9 mouse cellular contexts compared by ENCODE assay signal in genomic region chr10:62192701-62193157, GRCm38 (mm10). TPM values are rescaled to one million over a fixed set of nuclear protein-coding genes. Genes with fewer than 3 reads are reported as not detected.
DNase-seq lines count a peak whose midpoint lies in the region; ATAC-seq lines count a peak whose summit lies in the region.
"Had no signal": no experiment of that assay in that cellular context is flagged by ENCODE, and none has a peak within 500 bp of the region (broad histone marks: within the 10 kb centered on the region; RNA-seq: fewer than 3 reads in every experiment).

No protein-coding gene starts in this region.

- no peak overlapping the region for H3K4me2 ChIP-seq in forebrain, embryonic 13.5 days

- peaks cover 29% of the 10 kb centered on the region for H3K4me1 ChIP-seq in forebrain, embryonic 13.5 days
- H3K4me1 ChIP-seq in forebrain, embryonic 10.5 days: peaks cover 21% of the 10 kb centered on the region

- H3K27me3 ChIP-seq in forebrain, embryonic 13.5 days: no peaks in the 10 kb centered on the region
- H3K27me3 ChIP-seq in forebrain, embryonic 10.5 days (ENCODE audit: poor library complexity, severe bottlenecking): no peaks in the 10 kb centered on the region

- DNase-seq in forebrain, embryonic 10.5 days (ENCODE audit: extremely low spot score, low spot score): no peak
- peak; percentile 58 for DNase-seq in ovary, postnatal 36 days (ENCODE audit: low spot score)
- DNase-seq in ovary, postnatal 10 days (ENCODE audit: low spot score): no peak
- DNase-seq in frontal cortex, postnatal 36 days (ENCODE audit: low spot score in 2 of 2): peak; percentile 53 to 58
- DNase-seq in layer of hippocampus, adult 9-10 months (ENCODE audit: low spot score): peak; percentile 67
- DNase-seq in telencephalon, adult 2 months (ENCODE audit: low read depth, low spot score): peak; percentile 69
- DNase-seq in thymus, postnatal 0 days (ENCODE audit: low spot score): no peak

- peak; percentile 29 for ATAC-seq in forebrain, embryonic 13.5 days

- no peak overlapping the region for H3K9ac ChIP-seq in forebrain, embryonic 13.5 days

- no peaks in the 10 kb centered on the region for H3K36me3 ChIP-seq in forebrain, embryonic 13.5 days (ENCODE audit: poor library complexity, severe bottlenecking)
- H3K36me3 ChIP-seq in forebrain, embryonic 10.5 days (replicated peaks): no peaks in the 10 kb centered on the region

- no peaks in the 10 kb centered on the region for H3K9me3 ChIP-seq in forebrain, embryonic 13.5 days (replicated peaks)
- no peaks in the 10 kb centered on the region for H3K9me3 ChIP-seq in forebrain, embryonic 10.5 days

- WGBS in forebrain, embryonic 13.5 days: 62% methylated on average over 9 of the region's 9 CpGs
- 77% methylated on average over 9 of the region's 9 CpGs for WGBS in forebrain, embryonic 10.5 days

- H3K27ac ChIP-seq in forebrain, embryonic 13.5 days: peak overlapping the region; percentile 37; the same call in 1 of the 2 replicates
- H3K27ac ChIP-seq in forebrain, embryonic 10.5 days: no peak overlapping the region

- H3K4me3 ChIP-seq in forebrain, embryonic 13.5 days: no peak overlapping the region
- H3K4me3 ChIP-seq in forebrain, embryonic 10.5 days: no peak overlapping the region

RNA-seq across cellular contexts. Expression of gene Tspan15, which starts 38.3 kb away (rescaled TPM):
- polyA plus RNA-seq in forebrain, embryonic 13.5 days (2015; fragmentation: Nextera tagmentation; extraction: Ambion mirVana): 14.2 and 18.0 TPM in 2 replicates
- polyA plus RNA-seq in forebrain, embryonic 10.5 days (2016; fragmentation: Nextera tagmentation; extraction: Ambion mirVana): 20.3 and 21.9 TPM in 2 replicates
- 3.7 and 4.5 TPM in 2 replicates for polyA plus RNA-seq in thymus, postnatal 0 days (2015; fragmentation: Nextera tagmentation; extraction: Ambion mirVana)

RNA-seq across cellular contexts. Expression of gene Fam241b, which starts 49.0 kb away (rescaled TPM):
- 92.5 and 96.1 TPM in 2 replicates for polyA plus RNA-seq in forebrain, embryonic 13.5 days (2015; fragmentation: Nextera tagmentation; extraction: Ambion mirVana)
- 20.0 and 21.0 TPM in 2 replicates for polyA plus RNA-seq in forebrain, embryonic 10.5 days (2016; fragmentation: Nextera tagmentation; extraction: Ambion mirVana)
- 10.5 and 12.6 TPM in 2 replicates for polyA plus RNA-seq in thymus, postnatal 0 days (2015; fragmentation: Nextera tagmentation; extraction: Ambion mirVana)

RNA-seq across cellular contexts. Expression of gene Tacr2, which starts 59.5 kb away (rescaled TPM):
- polyA plus RNA-seq in forebrain, embryonic 13.5 days (2015; fragmentation: Nextera tagmentation; extraction: Ambion mirVana): not detected in 2 replicates
- not detected in 2 replicates for polyA plus RNA-seq in forebrain, embryonic 10.5 days (2016; fragmentation: Nextera tagmentation; extraction: Ambion mirVana)
- polyA plus RNA-seq in thymus, postnatal 0 days (2015; fragmentation: Nextera tagmentation; extraction: Ambion mirVana): 0.05 and 0.06 TPM in 2 replicates

RNA-seq across cellular contexts. Expression of gene Neurog3, which starts 59.8 kb away (rescaled TPM):
- 0.15 and 0.41 TPM in 2 replicates for polyA plus RNA-seq in forebrain, embryonic 13.5 days (2015; fragmentation: Nextera tagmentation; extraction: Ambion mirVana)
- 0.24 and 1.3 TPM in 2 replicates for polyA plus RNA-seq in forebrain, embryonic 10.5 days (2016; fragmentation: Nextera tagmentation; extraction: Ambion mirVana)
- not detected in 2 replicates for polyA plus RNA-seq in thymus, postnatal 0 days (2015; fragmentation: Nextera tagmentation; extraction: Ambion mirVana)
- polyA plus RNA-seq: heart, embryonic 16.5 days had no signal

Comparison
In these comparisons a context has a peak if more than half of its experiments do, and no peak if none do; other contexts are left out.
1. DNase-seq: peak in ovary, postnatal 36 days (single experiment), frontal cortex, postnatal 36 days (2 of 2), layer of hippocampus, adult 9-10 months (single experiment) and telencephalon, adult 2 months (single experiment); none in forebrain, embryonic 10.5 days (single experiment), ovary, postnatal 10 days (single experiment) and thymus, postnatal 0 days (single experiment).